Mouse (Mus musculus) erythroblast, adult 5-6 weeks (primary cell): ENCODE measurements around the gene Nbea. TPM values are rescaled to one million over a fixed set of nuclear protein-coding genes. Genes with fewer than 3 reads are reported as not detected.
"Not testable (repeated sequence)": the region's sequence is repeated elsewhere in the genome, so short reads cannot be mapped to it uniquely, and the experiment has no call there.

ENCODE experiments used
- ATAC-seq: replicated peaks from 2 replicates; pipeline ENCODE4 v1.8.0; 2016; ENCODE audit warnings: moderate number of reproducible peaks, mild to moderate bottlenecking, moderate TSS enrichment, inconsistent platforms; ENCODE audit not compliant: poor library complexity, low FRiP score, severe bottlenecking
- total RNA-seq, 2 experiments: library from RNA; stranded (forward) in 1 of 2; stranded (reverse) in 1 of 2; fragments of 150-400 nt in 1 of 2; fragments of 200-764, 138-1000 nt in 1 of 2; gene quantifications; 2 replicates each; pipeline versions ENCODE4 v1.2.3 to v1.2.4; 2015 to 2017; ENCODE audit warnings: low replicate concordance in 2 of 2

The Nbea gene
- total RNA-seq, 2 experiments from 2014 or later, result 0.51 TPM; not detected in 1

- ATAC-seq, result no peak
Measured at GRCm38 (mm10) chr3:56043091-56043490, 140.4 kb downstream of the Nbea start.

- ATAC-seq, result no peak
Measured at GRCm38 (mm10) chr3:56039494-56039893, 144.0 kb downstream of the Nbea start.

GRCm38 (mm10) chr3:56034596-56034995, 148.9 kb downstream of the Nbea start:
- no peak for ATAC-seq

- ATAC-seq, result no peak
Measured at GRCm38 (mm10) chr3:56018494-56018893, 165.0 kb downstream of the Nbea start.

- ATAC-seq, result no peak
Measured at GRCm38 (mm10) chr3:56011132-56011531, 172.4 kb downstream of the Nbea start.

GRCm38 (mm10) chr3:56007991-56008390, 175.5 kb downstream of the Nbea start:
- no peak for ATAC-seq

- ATAC-seq, result no peak
Measured at GRCm38 (mm10) chr3:56000259-56000658, 183.2 kb downstream of the Nbea start.

GRCm38 (mm10) chr3:55978361-55978760, 205.1 kb downstream of the Nbea start:
- ATAC-seq, result no peak

GRCm38 (mm10) chr3:55976986-55977385, 206.5 kb downstream of the Nbea start:
- ATAC-seq, result not testable (repeated sequence)

- no peak for ATAC-seq
Measured at GRCm38 (mm10) chr3:55965723-55966156, 217.8 kb downstream of the Nbea start.

GRCm38 (mm10) chr3:55963032-55963431, 220.5 kb downstream of the Nbea start:
- ATAC-seq, result no peak

GRCm38 (mm10) chr3:55949994-55950393, 233.5 kb downstream of the Nbea start:
- no peak for ATAC-seq

GRCm38 (mm10) chr3:55949148-55949547, 234.4 kb downstream of the Nbea start:
- no peak for ATAC-seq

- no peak for ATAC-seq
Measured at GRCm38 (mm10) chr3:55927343-55927742, 256.2 kb downstream of the Nbea start.

GRCm38 (mm10) chr3:55909290-55909689, 274.2 kb downstream of the Nbea start:
- no peak for ATAC-seq

GRCm38 (mm10) chr3:55890574-55890973, 292.9 kb downstream of the Nbea start:
- no peak for ATAC-seq

- no peak for ATAC-seq
Measured at GRCm38 (mm10) chr3:55889227-55889626, 294.3 kb downstream of the Nbea start.

GRCm38 (mm10) chr3:55887829-55888210, 295.7 kb downstream of the Nbea start:
- ATAC-seq, result no peak

GRCm38 (mm10) chr3:55887193-55887828, 296.2 kb downstream of the Nbea start:
- no peak for ATAC-seq

GRCm38 (mm10) chr3:55872944-55873924, 310.3 kb downstream of the Nbea start:
- ATAC-seq, result no peak

GRCm38 (mm10) chr3:55852488-55852887, 331.0 kb downstream of the Nbea start:
- ATAC-seq, result no peak
